Mouse (Mus musculus): ENCODE results near the gene Gm21761. TPM values are rescaled to one million over a fixed set of nuclear protein-coding genes. Genes with fewer than 3 reads are reported as not detected.

Gene Gm21761
- total RNA-seq (2023) = not detected

GRCm38 (mm10) chr13:119929172-119929571 is at the start of gene Gm21761:
Gene Gm21761 (minus strand): TSS chr13:119929272.

GRCm38 (mm10) chr13:119950706-119951105 is 21.6 kb upstream of the Gm21761 start, which contains the start of gene B020031M17Rik:
Gene B020031M17Rik (minus strand): TSS chr13:119950806.

GRCm38 (mm10) chr13:119894685-119895084 is 34.4 kb downstream of the Gm21761 start, which contains the start of gene Tcstv1:
Gene Tcstv1 (minus strand): TSS chr13:119894785.

Other genes starting within 250 kb of the Gm21761 start
- gene Hmgcs1, start 238.9 kb downstream of the Gm21761 start, total RNA-seq (2023) = 10 to 100 TPM; 18.7 to 21.5 TPM
- under 1 TPM; 0.55 to 0.64 TPM for gene Nim1k, start 173.4 kb downstream of the Gm21761 start, total RNA-seq (2023)
- 10 to 100 TPM; 38.6 to 42.0 TPM for gene Zfp131, start 138.4 kb downstream of the Gm21761 start, total RNA-seq (2023)
- not detected for gene AF067063, start 99.1 kb downstream of the Gm21761 start, total RNA-seq (2023)
- gene D13Ertd608e, start 93.3 kb downstream of the Gm21761 start, total RNA-seq (2023) = not detected
- not detected for gene Tcstv1, start 34.5 kb downstream of the Gm21761 start, total RNA-seq (2023)
- not detected for gene B020031M17Rik, start 21.5 kb upstream of the Gm21761 start, total RNA-seq (2023)
- 1 to 10 TPM; 2.7 to 7.1 TPM for gene Gm36079, start 97.7 kb upstream of the Gm21761 start, total RNA-seq (2023)
- 10 to 100 TPM; 68.5 to 74.3 TPM for gene Gm21188, start 122.9 kb upstream of the Gm21761 start, total RNA-seq (2023)
- gene Gm20767, start 211.0 kb upstream of the Gm21761 start, total RNA-seq (2023) = not detected
- gene Gm21818, start 243.2 kb upstream of the Gm21761 start, total RNA-seq (2023) = not detected

Data from neutrophil, adult 83 days (primary cell).